Mouse (Mus musculus): Measurements from ENCODE around the gene Gpbp1. TPM values are rescaled to one million over a fixed set of nuclear protein-coding genes. Genes with fewer than 3 reads are reported as not detected.

Gpbp1 gene
- polyA plus RNA-seq, 1 experiment from 2014 or later = 69.8 TPM

- H3K9me3 ChIP-seq (replicated peaks; ENCODE audit: low read length) = no peaks in the 10 kb centered on the region
- H3K4me3 ChIP-seq (replicated peaks; ENCODE audit: low read depth, low read length) = no peak overlapping the region
- H3K27me3 ChIP-seq (ENCODE audit: insufficient read depth, low read length) = peaks cover 7% of the 10 kb centered on the region; the same call in 1 of the 2 replicates
- WGBS = 56% methylated on average over 11 of the region's 11 CpGs
- peak overlapping the region; percentile 10; the same call in 1 of the 2 replicates for H3K4me2 ChIP-seq (ENCODE audit: low read length)
- H3K4me1 ChIP-seq (replicated peaks; ENCODE audit: insufficient read depth, low read length) = peaks cover 3% of the 10 kb centered on the region; the same call in 1 of the 2 replicates
- H3K36me3 ChIP-seq (ENCODE audit: insufficient read depth, low read length) = no peaks in the 10 kb centered on the region
- no peak overlapping the region for H3K9ac ChIP-seq (ENCODE audit: low read depth, low read length)
- no peak for TF ChIP-seq CTCF (IDR thresholded peaks at IDR 0.05; ENCODE audit: low read depth)
- DNase-seq (ENCODE audit: low spot score) (no peak), ATAC-seq (replicated peaks; ENCODE audit: low FRiP score, low read depth) (no peak)
- H3K27ac ChIP-seq = no peak overlapping the region
Observed at GRCm38 (mm10) chr13:111494330-111495029, 4.6 kb upstream of the Gpbp1 start.

GRCm38 (mm10) chr13:111491046-111491756, 1.3 kb upstream of the Gpbp1 start:
- Histone ChIP-seq H3K4me1 (replicated peaks; ENCODE audit: insufficient read depth, low read length) (peaks cover 3% of the 10 kb centered on the region; the same call in 1 of the 2 replicates), H3K9me3 (replicated peaks; ENCODE audit: low read length) (no peaks in the 10 kb centered on the region), H3K27ac (no peak overlapping the region), H3K4me2 (ENCODE audit: low read length) (peak overlapping the region; percentile 66), H3K4me3 (replicated peaks; ENCODE audit: low read depth, low read length) (peak overlapping the region; percentile 49; the same call in 1 of the 2 replicates), H3K9ac (ENCODE audit: low read depth, low read length) (no peak overlapping the region), H3K36me3 (ENCODE audit: insufficient read depth, low read length) (no peaks in the 10 kb centered on the region), H3K27me3 (ENCODE audit: insufficient read depth, low read length) (peaks cover 7% of the 10 kb centered on the region; the same call in 1 of the 2 replicates)
- DNase-seq (ENCODE audit: low spot score) (no peak), ATAC-seq (replicated peaks; ENCODE audit: low FRiP score, low read depth) (no peak)
- no peak for TF ChIP-seq CTCF (IDR thresholded peaks at IDR 0.05; ENCODE audit: low read depth)
- WGBS = 20% methylated on average over 13 of the region's 13 CpGs

- H3K4me1 ChIP-seq (replicated peaks; ENCODE audit: insufficient read depth, low read length) = peaks cover 8% of the 10 kb centered on the region; the same call in 1 of the 2 replicates
- H3K9ac ChIP-seq (ENCODE audit: low read depth, low read length) = peak overlapping the region; percentile 98
- peak overlapping the region; percentile 99 for H3K27ac ChIP-seq
- under 1% methylated on average over 22 of the region's 33 CpGs for WGBS
- peaks cover 7% of the 10 kb centered on the region; the same call in 1 of the 2 replicates for H3K27me3 ChIP-seq (ENCODE audit: insufficient read depth, low read length)
- no peaks in the 10 kb centered on the region for H3K9me3 ChIP-seq (replicated peaks; ENCODE audit: low read length)
- no peak for ATAC-seq (replicated peaks; ENCODE audit: low FRiP score, low read depth)
- no peak for DNase-seq (ENCODE audit: low spot score)
- no peaks in the 10 kb centered on the region for H3K36me3 ChIP-seq (ENCODE audit: insufficient read depth, low read length)
- H3K4me3 ChIP-seq (replicated peaks; ENCODE audit: low read depth, low read length) = peak overlapping the region; percentile 87
- peak overlapping the region; percentile 91 for H3K4me2 ChIP-seq (ENCODE audit: low read length)
- no peak for TF ChIP-seq CTCF (IDR thresholded peaks at IDR 0.05; ENCODE audit: low read depth)
Observed at GRCm38 (mm10) chr13:111489502-111489801, 459 bp downstream of the Gpbp1 start.

GRCm38 (mm10) chr13:111488651-111489501, 1.0 kb downstream of the Gpbp1 start:
- peak overlapping the region; percentile 99 for H3K27ac ChIP-seq
- DNase-seq (ENCODE audit: low spot score) (peak; percentile 60), ATAC-seq (replicated peaks; ENCODE audit: low FRiP score, low read depth) (no peak)
- peak overlapping the region; percentile 91 for H3K4me2 ChIP-seq (ENCODE audit: low read length)
- H3K36me3 ChIP-seq (ENCODE audit: insufficient read depth, low read length) = no peaks in the 10 kb centered on the region
- H3K27me3 ChIP-seq (ENCODE audit: insufficient read depth, low read length) = peaks cover 7% of the 10 kb centered on the region; the same call in 1 of the 2 replicates
- peak overlapping the region; percentile 98 for H3K9ac ChIP-seq (ENCODE audit: low read depth, low read length)
- H3K4me1 ChIP-seq (replicated peaks; ENCODE audit: insufficient read depth, low read length) = peaks cover 8% of the 10 kb centered on the region; the same call in 1 of the 2 replicates
- TF ChIP-seq CTCF (IDR thresholded peaks at IDR 0.05; ENCODE audit: low read depth) = no peak
- peak overlapping the region; percentile 87 for H3K4me3 ChIP-seq (replicated peaks; ENCODE audit: low read depth, low read length)
- no peaks in the 10 kb centered on the region for H3K9me3 ChIP-seq (replicated peaks; ENCODE audit: low read length)
- under 1% methylated on average over 74 of the region's 98 CpGs for WGBS

- Histone ChIP-seq H3K9ac (ENCODE audit: low read depth, low read length) (no peak overlapping the region), H3K27ac (no peak overlapping the region), H3K4me3 (replicated peaks; ENCODE audit: low read depth, low read length) (no peak overlapping the region), H3K4me1 (replicated peaks; ENCODE audit: insufficient read depth, low read length) (peaks cover 12% of the 10 kb centered on the region; the same call in 1 of the 2 replicates), H3K9me3 (replicated peaks; ENCODE audit: low read length) (no peaks in the 10 kb centered on the region), H3K36me3 (ENCODE audit: insufficient read depth, low read length) (no peaks in the 10 kb centered on the region), H3K4me2 (ENCODE audit: low read length) (no peak overlapping the region), H3K27me3 (ENCODE audit: insufficient read depth, low read length) (no peaks in the 10 kb centered on the region)
- WGBS = 68% methylated on average over 2 of the region's 2 CpGs
- no peak for TF ChIP-seq CTCF (IDR thresholded peaks at IDR 0.05; ENCODE audit: low read depth)
- no peak for DNase-seq (ENCODE audit: low spot score)
- no peak for ATAC-seq (replicated peaks; ENCODE audit: low FRiP score, low read depth)
Observed at GRCm38 (mm10) chr13:111477695-111478094, 12.2 kb downstream of the Gpbp1 start.

Data from kidney, postnatal 0 days (tissue).